In genomic region chr12:68849616-68850140, GRCm38 (mm10) we compare ENCODE assay signal across 24 mouse cellular contexts.
A peak's percentile ranks its signal among the peaks of the same experiment; 100 is the strongest.
DNase-seq lines count a peak whose midpoint lies in the region; ATAC-seq lines count a peak whose summit lies in the region.
"Had no signal": no experiment of that assay in that cellular context is flagged by ENCODE, and none has a peak within 500 bp of the region (broad histone marks: within the 10 kb centered on the region; RNA-seq: fewer than 3 reads in every experiment).

No protein-coding gene starts in this region.

- H3K4me2 ChIP-seq in hindbrain, embryonic 16.5 days (ENCODE audit: low read length) = no peak overlapping the region
- H3K4me2 ChIP-seq in hindbrain, embryonic 13.5 days = no peak overlapping the region
- H3K4me2 ChIP-seq in midbrain, embryonic 14.5 days (ENCODE audit: low read length) = no peak overlapping the region
- H3K4me2 ChIP-seq: embryonic facial prominence, embryonic 13.5 days; forebrain, embryonic 12.5 days; intestine, embryonic 15.5 days; liver, embryonic 13.5 days; lung, embryonic 14.5 days had no signal

- H3K27ac ChIP-seq in hindbrain, embryonic 16.5 days (ENCODE audit: low read depth, low read length) = no peak overlapping the region
- H3K27ac ChIP-seq in hindbrain, embryonic 13.5 days = no peak overlapping the region
- no peak overlapping the region for H3K27ac ChIP-seq in midbrain, embryonic 14.5 days (replicated peaks; ENCODE audit: low read depth, low read length)
- H3K27ac ChIP-seq in midbrain, embryonic 10.5 days (replicated peaks) = no peak overlapping the region
- H3K27ac ChIP-seq: embryonic facial prominence, embryonic 13.5 days; forebrain, embryonic 12.5 days; heart, embryonic 10.5 days; intestine, embryonic 15.5 days; liver, embryonic 13.5 days had no signal

- WGBS in hindbrain, embryonic 16.5 days = 58% methylated on average over 9 of the region's 9 CpGs
- WGBS in hindbrain, embryonic 13.5 days = 67% methylated on average over 9 of the region's 9 CpGs
- 67% methylated on average over 9 of the region's 9 CpGs for WGBS in midbrain, embryonic 14.5 days
- WGBS in midbrain, embryonic 10.5 days = 81% methylated on average over 9 of the region's 9 CpGs

- H3K27me3 ChIP-seq in hindbrain, embryonic 16.5 days (replicated peaks; ENCODE audit: control insufficient read depth, insufficient read depth, low read length) = no peaks in the 10 kb centered on the region
- no peaks in the 10 kb centered on the region for H3K27me3 ChIP-seq in hindbrain, embryonic 13.5 days
- no peaks in the 10 kb centered on the region for H3K27me3 ChIP-seq in midbrain, embryonic 14.5 days (ENCODE audit: control insufficient read depth, insufficient read depth, low read length)
- no peaks in the 10 kb centered on the region for H3K27me3 ChIP-seq in midbrain, embryonic 10.5 days (ENCODE audit: low read depth, poor library complexity, severe bottlenecking)
- H3K27me3 ChIP-seq: embryonic facial prominence, embryonic 13.5 days; forebrain, embryonic 12.5 days; intestine, embryonic 15.5 days; liver, embryonic 13.5 days had no signal

- peak; percentile 58; the same call in 1 of the 2 replicates for ATAC-seq in hindbrain, embryonic 16.5 days
- ATAC-seq in hindbrain, embryonic 13.5 days (ENCODE audit: low FRiP score) = no peak
- no peak for ATAC-seq in midbrain, embryonic 14.5 days (ENCODE audit: low FRiP score, low TSS enrichment)
- ATAC-seq: intestine, embryonic 15.5 days had no signal

- H3K4me1 ChIP-seq in hindbrain, embryonic 16.5 days (ENCODE audit: control insufficient read depth, insufficient read depth, low read depth, low read length) = no peaks in the 10 kb centered on the region
- H3K4me1 ChIP-seq in hindbrain, embryonic 13.5 days (replicated peaks) = no peaks in the 10 kb centered on the region
- H3K4me1 ChIP-seq in midbrain, embryonic 14.5 days (ENCODE audit: control insufficient read depth, insufficient read depth, low read length) = no peaks in the 10 kb centered on the region
- H3K4me1 ChIP-seq in midbrain, embryonic 10.5 days = no peaks in the 10 kb centered on the region
- H3K4me1 ChIP-seq: embryonic facial prominence, embryonic 13.5 days; forebrain, embryonic 12.5 days; heart, embryonic 10.5 days; intestine, embryonic 15.5 days; liver, embryonic 13.5 days had no signal

- DNase-seq in cerebellum, postnatal 10 days = peak; percentile 41 to 44
- DNase-seq in cerebellum, adult 18-20 months = no peak
- DNase-seq in midbrain, embryonic 14.5 days = peak; percentile 12
- no peak for DNase-seq in midbrain, embryonic 10.5 days (ENCODE audit: low spot score)
- peak; percentile 50 for DNase-seq in brain, adult 2 months (ENCODE audit: low read depth, low spot score)
- DNase-seq: adrenal gland, postnatal 14 days; cerebellum, adult 11 months; cerebellum, postnatal 36 days; embryo, embryonic 11 days; gastrocnemius, postnatal 10 days; heart, postnatal 4 days; kidney, adult 8-10 months; kidney, postnatal 10 days; liver, embryonic 13.5 days; lung, embryonic 14.5 days; thymus, adult 18-20 months; thymus, postnatal 36 days had no signal

- no peak overlapping the region for H3K9ac ChIP-seq in hindbrain, embryonic 16.5 days (ENCODE audit: low read depth, low read length)
- H3K9ac ChIP-seq in hindbrain, embryonic 13.5 days = no peak overlapping the region
- no peak overlapping the region for H3K9ac ChIP-seq in midbrain, embryonic 14.5 days (replicated peaks; ENCODE audit: low read length)
- H3K9ac ChIP-seq: embryonic facial prominence, embryonic 13.5 days; forebrain, embryonic 12.5 days; intestine, embryonic 15.5 days; liver, embryonic 13.5 days; lung, embryonic 14.5 days had no signal

- no peaks in the 10 kb centered on the region for H3K36me3 ChIP-seq in hindbrain, embryonic 16.5 days (ENCODE audit: control insufficient read depth, insufficient read depth, low read length)
- no peaks in the 10 kb centered on the region for H3K36me3 ChIP-seq in hindbrain, embryonic 13.5 days
- no peaks in the 10 kb centered on the region for H3K36me3 ChIP-seq in midbrain, embryonic 14.5 days (ENCODE audit: control insufficient read depth, insufficient read depth, low read length)
- H3K36me3 ChIP-seq in midbrain, embryonic 10.5 days = no peaks in the 10 kb centered on the region
- H3K36me3 ChIP-seq: embryonic facial prominence, embryonic 13.5 days; forebrain, embryonic 12.5 days; heart, embryonic 10.5 days; intestine, embryonic 15.5 days; liver, embryonic 13.5 days had no signal

- no peak overlapping the region for H3K4me3 ChIP-seq in hindbrain, embryonic 16.5 days (ENCODE audit: low read length)
- H3K4me3 ChIP-seq in hindbrain, embryonic 13.5 days = no peak overlapping the region
- H3K4me3 ChIP-seq in midbrain, embryonic 14.5 days (replicated peaks; ENCODE audit: low read depth, low read length) = no peak overlapping the region
- H3K4me3 ChIP-seq in midbrain, embryonic 10.5 days = no peak overlapping the region
- H3K4me3 ChIP-seq: embryonic facial prominence, embryonic 13.5 days; erythroblast, embryonic 14.5 days; forebrain, embryonic 12.5 days; heart, embryonic 10.5 days; intestine, embryonic 15.5 days; liver, embryonic 13.5 days had no signal

- no peaks in the 10 kb centered on the region for H3K9me3 ChIP-seq in hindbrain, embryonic 16.5 days (ENCODE audit: control insufficient read depth, low read length)
- no peaks in the 10 kb centered on the region for H3K9me3 ChIP-seq in hindbrain, embryonic 13.5 days
- no peaks in the 10 kb centered on the region for H3K9me3 ChIP-seq in midbrain, embryonic 14.5 days (ENCODE audit: control insufficient read depth, low read length)
- H3K9me3 ChIP-seq in midbrain, embryonic 10.5 days (replicated peaks) = no peaks in the 10 kb centered on the region
- H3K9me3 ChIP-seq: embryonic facial prominence, embryonic 13.5 days; forebrain, embryonic 12.5 days; heart, embryonic 10.5 days; intestine, embryonic 15.5 days had no signal

Comparison
In these comparisons a context has a peak if more than half of its experiments do, and no peak if none do; other contexts are left out.
1. DNase-seq: peak in cerebellum, postnatal 10 days (2 of 2), midbrain, embryonic 14.5 days (single experiment) and brain, adult 2 months (single experiment); none in cerebellum, adult 18-20 months (0 of 2) and midbrain, embryonic 10.5 days (single experiment).